Mouse (Mus musculus) cerebral cortex, adult 2 months (tissue): Measurements from ENCODE around the gene Efcab5.

ENCODE experiments used
- WGBS: fragments of 180-500 bp; shearing (Covaris S2); methylation state at CpG from one replicate; pipeline ENCODE4 v1.1.7; 2018; 5-methylcytosine and 5-hydroxymethylcytosine counted together

Efcab5 gene

DNA sequence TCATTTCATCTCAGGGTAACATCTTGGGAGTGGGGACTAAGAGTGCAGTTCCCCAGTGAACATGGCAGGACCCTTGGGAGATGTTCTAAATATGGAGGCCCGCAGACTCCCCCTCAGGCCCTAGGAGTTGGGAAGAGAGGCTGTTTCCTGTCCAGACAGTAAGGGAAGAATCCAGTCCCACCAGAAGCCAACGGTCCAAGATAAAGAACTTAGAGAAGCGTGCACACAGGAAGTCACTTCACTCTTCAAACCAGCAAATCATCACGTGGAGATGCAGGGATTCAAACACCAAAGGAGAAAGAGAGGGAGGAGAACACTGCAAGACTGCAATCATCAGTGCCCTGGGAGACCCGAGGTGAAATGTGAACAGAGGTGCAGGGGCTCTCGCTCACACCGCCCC lies 91.8 kb downstream of the Efcab5 start:
- whole genome bisulfite sequencing, result 75% methylated on average over 7 of the region's 7 CpGs

DNA sequence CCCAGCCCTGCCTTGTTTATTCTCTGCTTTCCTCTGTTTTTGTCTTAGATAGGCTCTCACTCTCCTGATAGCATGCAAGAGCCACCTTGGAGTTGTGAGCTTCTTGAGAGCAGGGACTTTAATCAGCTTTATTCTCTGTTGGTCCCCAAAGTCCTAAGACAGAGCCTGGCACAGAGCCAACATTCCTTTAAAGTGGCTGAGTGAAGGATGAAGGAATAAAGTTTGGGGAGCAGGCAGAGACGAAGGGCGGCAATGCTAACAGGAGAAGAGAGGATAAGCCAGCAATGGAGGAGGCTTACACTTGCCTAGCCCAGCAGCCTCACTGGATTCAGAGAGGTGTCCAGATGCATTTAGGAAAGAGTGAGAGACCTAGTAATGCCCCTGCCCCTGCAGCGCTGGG lies 92.2 kb downstream of the Efcab5 start:
- WGBS, result 74% methylated on average over 3 of the region's 3 CpGs

DNA sequence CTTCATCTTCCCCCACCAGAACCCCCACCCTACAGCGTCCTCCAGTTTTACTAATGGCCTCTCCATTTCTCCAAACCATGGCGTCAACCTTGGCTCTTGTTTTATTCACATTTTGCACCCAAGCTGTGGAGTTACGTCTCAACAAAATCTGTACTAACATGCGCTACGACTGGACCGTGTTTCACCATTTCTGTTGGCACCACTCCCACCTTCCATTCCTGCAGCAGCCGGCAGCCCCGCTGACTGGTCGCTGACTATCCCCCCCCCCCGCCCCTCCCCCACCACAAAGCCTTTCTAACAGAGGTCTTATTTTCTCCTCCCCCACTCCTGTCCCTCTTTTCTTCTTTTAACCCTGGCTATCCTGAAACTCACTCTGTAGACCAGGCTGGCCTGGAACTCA lies 93.6 kb downstream of the Efcab5 start:
- 45% methylated on average over 10 of the region's 10 CpGs for WGBS

DNA sequence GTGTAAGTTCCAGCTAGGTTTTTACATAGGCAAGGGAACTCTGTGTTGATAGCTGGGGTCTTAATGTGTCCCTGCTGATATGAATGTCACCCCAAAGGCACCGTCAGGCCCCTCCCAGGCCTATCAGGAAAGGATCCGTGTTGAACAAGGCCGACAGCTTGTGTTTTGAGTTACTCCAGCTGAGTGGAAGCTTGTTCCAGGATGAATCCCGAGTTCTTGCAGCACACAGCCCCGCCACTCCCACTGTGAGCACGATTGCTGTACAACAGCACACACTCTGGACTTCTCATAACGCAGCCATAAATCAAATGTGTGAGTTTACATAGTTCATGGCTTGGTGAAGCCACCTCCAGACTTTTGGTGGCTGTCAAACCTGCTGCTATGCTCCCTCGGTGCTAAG lies 94.6 kb downstream of the Efcab5 start:
- 43% methylated on average over 8 of the region's 8 CpGs for WGBS

DNA sequence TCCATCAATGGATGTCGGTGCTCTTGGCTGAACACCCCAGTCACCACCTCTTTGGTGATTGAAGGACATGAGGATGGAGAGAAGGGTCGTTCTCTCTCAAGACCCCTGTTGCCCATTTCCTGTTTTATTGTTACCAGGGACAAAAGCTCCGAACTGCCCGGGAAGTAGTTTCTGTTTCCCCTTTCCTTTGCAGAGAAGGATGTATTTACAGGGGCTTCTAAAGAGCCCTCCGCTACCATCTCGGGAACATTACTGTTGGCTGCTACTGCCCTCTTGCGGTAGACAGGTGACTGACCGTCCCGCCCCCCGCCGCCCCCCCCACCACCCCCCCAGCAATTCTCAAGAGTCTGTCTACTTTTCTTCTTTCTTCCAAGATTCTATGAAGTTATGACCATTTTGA lies 95.6 kb downstream of the Efcab5 start:
- WGBS, result under 1% methylated on average over 11 of the region's 11 CpGs

DNA sequence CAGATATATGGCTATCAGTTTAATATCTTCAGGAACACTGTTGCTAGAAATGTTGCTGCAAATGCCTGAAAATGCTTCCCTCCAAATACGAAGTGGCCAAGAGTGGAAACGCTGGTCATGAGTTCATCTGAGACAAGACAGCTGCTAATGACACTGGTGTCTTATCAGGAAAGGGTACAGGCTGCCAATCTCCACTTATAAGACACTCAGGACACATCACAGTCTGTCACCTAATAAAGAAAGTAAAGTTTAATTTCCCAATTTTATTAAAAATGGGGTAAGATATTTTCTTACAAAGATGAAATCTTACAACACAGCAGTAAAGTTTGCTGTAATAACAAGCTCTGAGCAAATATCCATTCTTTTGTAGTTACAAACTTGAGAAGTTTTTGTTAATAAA lies 99.6 kb downstream of the Efcab5 start:
- WGBS, result 85% methylated on average over 2 of the region's 2 CpGs

DNA sequence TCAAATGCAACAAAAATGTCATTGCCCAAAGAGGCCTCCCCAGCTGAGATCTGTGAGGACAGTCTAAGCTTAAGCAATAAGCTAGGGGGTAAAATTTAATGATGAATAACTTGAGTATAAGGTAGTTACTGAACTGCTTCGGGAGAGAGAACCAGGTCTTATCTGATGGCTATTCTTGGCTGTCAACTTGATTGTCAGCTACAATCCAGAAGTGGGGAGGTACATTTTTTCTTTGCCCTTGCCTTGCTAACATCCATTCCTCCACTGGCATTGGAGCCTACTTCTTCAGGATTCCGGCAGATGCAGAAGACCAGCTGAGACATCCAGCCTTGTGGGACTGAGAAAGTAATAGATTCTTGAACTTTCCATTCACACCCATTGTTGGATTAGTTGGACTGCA lies 101.8 kb downstream of the Efcab5 start:
- 93% methylated on average over 2 of the region's 2 CpGs for WGBS

DNA sequence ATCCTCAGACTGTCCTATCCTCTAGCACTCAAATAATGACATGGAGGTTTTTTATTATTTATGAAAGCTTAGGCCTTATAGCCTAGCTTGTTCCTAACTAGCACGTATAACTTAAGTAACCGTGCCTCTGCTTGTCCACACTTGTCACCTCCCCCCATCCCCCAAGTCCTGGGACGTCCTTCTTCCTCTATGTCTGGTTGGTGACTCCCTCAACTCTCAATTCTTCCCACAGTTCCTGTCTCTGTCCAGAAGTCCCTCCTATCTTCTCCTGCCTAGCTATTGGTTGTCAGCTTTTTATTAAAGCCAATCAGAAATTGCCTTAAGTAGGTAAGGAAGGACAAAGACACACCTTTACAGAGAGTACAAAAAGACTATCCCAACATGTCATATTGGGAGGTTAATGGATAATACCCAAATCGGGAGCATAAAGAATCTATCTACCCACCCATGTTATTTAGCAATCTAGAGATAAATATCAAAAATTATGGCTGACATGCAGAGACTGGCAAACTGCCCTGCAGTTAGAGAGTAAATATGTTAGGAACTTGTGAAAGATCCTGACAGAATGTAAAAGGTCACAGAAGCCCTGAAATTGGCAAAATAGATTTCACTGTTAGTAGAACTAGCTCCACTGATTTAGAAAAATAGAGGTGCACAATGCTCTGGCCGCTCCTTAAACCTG lies 104.6 kb downstream of the Efcab5 start:
- WGBS, result 65% methylated on average over 5 of the region's 5 CpGs

DNA sequence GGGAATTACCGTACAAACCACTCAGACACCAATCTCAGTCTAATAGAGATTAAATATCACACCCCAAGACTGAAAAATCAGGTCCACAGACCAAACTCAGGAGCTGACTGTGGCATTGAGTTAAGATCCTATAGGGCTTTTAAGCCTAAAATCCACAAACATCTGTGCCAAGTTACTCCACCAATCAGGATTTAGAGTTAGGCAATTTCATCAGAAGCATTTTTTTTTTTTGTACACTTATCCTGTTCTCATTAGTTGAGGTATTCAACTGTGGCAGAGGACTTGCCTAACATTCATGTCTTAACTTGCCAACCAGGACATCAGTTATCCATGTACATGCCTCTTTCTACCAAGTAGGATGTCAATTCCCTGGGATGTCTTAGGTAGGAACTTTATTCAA lies 109.4 kb downstream of the Efcab5 start:
- 94% methylated on average over 1 of the region's 1 CpGs for WGBS

DNA sequence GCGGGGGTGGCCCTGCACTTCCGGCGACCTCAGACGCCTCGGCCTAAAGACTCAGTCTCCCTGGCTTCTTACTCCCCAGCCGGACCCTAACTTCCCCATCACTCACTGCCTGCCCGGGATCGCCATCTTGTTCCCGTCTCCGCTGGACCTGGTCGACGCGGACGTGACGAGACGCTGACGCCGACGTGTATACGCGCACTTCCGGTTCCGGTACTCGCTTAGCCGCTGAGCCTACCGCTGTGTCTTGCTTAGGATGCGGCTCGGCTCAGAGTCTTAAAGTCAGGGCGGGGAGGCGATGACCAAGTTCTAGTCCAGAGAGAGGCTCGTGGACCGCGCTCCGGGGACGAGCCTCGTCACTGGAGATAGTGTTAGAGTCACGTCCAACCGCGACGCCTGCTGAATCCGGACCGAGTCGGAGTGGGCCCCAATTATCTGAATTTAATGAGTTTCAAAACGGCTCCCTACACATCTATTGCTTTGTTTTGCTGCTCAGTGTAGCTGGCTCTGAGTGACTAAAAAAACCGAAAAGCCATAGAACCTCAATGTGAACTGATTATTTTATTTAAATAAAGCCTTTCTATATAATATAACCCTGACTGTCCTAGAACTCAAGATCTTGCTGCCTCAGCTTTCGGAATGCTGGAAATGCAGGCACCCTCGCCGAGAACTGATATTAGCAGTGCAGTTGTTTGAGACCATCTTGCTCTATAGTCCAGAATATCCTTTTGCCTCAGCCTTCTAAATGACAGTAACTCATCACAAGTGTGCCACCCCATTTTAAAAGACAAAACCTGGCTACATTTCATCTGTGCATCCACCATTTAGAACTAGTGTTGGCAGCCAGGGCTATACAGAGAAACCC lies 110.3 kb downstream of the Efcab5 start, which contains the start of gene Nsrp1:
Gene Nsrp1 (minus strand): TSS at position 163 of the 862 bp plus-strand sequence.
- 3% methylated on average over 48 of the region's 48 CpGs for WGBS

DNA sequence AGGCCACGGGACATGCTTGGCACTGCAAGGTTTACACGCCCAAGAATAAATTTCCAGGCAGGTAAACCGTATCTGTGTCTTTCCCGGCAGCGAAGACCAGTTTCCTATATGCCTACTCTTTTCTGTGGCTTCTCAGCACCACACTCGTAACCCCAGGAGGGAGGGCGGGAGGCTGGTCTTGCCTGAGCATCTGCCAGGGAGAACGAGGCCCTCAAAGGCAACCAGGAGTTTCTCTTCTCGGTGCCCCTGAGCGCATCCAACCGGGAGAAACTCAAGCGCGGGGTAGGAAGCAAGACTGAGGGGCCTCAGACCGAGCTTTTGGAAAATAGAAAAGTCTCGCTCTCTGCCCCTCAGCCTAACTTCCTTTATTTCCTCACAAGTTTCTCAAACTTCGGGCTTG lies 111.0 kb downstream of the Efcab5 start:
- WGBS, result 2% methylated on average over 16 of the region's 16 CpGs

DNA sequence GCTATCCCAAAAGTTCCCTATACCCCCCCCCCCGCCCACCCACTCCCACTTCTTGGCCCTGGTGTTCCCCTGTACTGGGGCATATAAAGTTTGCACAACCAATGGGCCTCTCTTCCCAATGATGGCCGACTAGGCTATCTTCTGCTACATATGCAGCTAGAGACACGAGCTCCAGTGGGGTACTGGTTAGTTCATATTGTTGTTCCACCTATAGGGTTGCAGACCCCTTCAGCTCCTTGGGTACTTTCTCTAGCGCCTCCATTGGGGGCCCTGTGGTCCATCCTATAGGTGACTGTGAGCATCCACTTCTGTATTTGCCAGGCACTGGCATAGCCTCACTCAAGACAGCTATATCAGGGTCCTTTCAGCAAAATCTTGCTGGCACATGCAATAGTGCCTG lies 111.4 kb downstream of the Efcab5 start:
- WGBS, result 48% methylated on average over 4 of the region's 4 CpGs

DNA sequence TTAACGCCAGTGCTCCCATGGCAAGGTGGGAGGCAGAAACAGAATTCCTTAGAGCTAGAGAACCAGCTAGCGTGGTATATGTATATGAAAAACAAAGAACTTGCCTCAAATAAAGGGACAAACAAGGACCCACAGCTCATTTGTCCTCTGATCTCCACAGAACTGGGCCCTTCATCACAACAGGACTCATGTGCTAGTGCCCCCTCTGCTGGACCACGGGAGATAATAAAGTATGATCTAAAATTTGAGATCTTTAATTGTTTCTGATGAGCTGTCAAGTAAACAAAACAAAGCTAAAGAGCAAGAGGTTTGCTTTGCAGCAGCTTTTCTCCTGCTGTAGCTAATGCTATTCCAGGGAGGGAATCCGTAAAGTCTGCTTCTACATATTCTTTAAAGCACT lies 118.0 kb downstream of the Efcab5 start:
- 69% methylated on average over 4 of the region's 4 CpGs for WGBS

DNA sequence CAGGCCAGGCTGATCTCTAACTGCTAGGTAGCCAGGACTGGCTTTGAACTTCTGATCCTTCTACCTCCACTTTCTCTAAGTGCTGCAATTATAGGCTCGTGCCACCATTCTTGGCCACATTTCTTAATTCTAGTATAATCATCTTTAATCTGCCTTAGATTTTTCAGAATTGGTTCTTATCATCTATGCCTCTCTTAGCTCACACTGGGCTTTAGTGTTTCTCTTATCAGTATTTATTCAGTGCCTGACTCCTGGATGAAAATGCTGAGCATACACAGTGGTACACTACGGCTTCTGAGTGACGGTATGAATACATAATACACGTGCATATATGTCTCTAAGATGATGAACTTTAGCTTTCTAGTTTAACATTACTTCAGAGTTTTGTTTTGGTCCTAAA lies 119.9 kb downstream of the Efcab5 start:
- WGBS, result 92% methylated on average over 4 of the region's 4 CpGs

DNA sequence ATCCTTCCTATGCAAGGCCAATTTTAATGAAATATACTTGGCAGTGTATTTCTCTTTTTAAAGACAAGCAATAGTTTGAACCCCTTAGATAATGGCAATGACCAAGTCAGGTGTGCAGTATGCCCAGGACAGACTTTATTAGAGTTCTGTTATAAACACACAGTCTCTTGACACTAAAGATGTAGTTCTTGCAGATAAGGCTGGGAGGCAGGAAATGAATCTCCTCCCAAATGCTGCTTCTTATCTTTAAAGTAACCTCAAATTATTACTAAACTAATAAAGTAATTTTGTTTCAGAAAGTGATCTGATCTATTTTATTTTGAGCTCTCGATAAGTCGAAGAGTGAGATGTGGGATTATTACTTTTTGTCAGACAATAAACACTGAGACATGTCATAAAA lies 125.4 kb downstream of the Efcab5 start:
- 95% methylated on average over 2 of the region's 2 CpGs for WGBS

DNA sequence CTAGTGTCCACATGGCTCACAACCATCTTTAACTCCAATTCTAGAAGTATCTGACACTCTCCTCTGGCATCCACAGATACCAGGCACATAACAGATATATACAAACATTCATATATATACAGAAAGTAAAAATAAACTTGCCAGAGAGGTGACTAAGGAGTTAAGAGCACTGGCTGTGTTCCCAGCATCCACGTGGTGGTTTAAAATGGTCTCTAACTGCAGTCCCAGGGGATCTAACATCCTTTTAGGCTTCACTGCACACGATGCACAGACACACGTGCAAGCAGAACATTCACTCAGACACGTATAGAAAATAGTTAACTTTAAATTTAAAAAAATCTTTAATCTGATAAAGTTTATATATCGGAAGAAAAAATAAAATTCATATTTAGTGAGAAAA lies 126.8 kb downstream of the Efcab5 start:
- 55% methylated on average over 5 of the region's 5 CpGs for WGBS

DNA sequence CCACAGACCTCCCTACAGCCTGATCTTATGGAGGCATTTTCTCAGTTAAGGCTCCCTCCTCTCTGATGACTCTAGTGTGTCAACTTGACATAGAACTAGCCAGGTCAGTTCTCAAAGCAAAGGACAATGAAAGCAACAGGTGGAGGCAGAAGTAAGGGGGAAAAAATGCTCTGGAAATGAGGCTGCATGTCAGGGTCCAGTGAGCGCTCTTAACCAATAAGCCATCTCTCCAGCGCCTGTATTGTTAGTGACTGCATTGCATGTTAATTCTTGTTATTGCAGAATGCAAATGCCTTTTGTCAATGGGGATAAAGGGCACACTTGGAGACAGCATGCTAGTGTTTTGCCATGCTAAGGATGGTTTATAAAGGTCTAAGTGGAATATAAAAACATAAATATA lies 146.0 kb downstream of the Efcab5 start:
- WGBS, result 94% methylated on average over 2 of the region's 2 CpGs

DNA sequence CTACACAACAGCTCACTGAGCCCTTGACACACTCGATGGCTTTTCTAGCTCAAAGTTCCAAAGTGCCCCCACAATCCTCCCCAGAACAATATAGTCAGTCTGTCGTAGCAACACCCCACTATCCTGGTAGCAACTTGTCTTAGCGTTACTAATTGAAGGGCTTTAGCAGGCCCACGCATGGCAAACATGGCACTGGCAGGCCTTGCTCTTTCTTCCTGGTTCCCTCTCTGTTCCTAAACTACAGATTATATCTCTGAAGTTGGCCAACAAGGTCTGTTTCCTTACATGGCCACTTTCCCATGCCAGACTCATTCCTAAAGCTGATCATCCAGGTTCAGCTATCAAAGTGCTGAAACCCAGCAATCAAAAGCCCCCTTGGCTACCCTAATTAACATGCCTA lies 146.9 kb downstream of the Efcab5 start:
- 90% methylated on average over 4 of the region's 4 CpGs for WGBS
